11 mouse cellular contexts compared by ENCODE assay signal in the genomic region with DNA sequence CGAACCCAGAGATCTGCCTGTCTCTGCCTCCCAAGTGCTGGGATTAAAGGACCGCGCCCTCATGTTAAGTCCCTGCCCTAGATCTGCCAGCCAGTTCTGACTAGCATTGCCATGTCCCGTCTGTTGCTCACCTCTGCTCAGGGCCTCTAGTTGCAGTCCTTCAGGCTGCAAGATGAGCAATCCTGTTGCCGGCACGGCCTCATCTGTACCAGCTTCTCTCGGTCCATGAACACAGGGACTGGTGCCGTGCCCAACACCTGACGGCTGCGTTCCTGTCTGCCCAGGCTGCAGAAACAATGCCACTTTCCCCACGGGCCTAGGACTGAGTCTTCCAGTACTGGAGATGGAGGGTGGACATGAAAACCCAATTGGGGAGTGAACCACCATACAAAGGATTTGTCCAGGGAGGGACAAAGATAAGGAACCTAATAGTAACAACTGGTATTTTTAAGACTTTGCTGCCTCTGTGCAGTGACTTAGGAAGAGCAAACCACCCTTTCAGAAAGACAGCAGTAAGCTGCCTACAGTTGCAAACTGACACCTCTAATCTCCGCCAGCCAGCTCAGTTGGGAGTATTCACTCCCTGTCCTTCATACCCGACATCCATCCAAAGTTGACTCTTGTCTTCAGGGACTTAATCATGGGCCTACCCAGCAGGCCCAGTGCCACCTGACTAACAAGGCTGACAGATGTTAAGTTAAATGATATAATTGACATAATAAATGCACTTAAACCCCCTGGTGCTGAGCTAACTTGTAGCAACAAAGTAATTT. TPM values are rescaled to one million over a fixed set of nuclear protein-coding genes. Genes with fewer than 3 reads are reported as not detected.
A peak's percentile ranks its signal among the peaks of the same experiment; 100 is the strongest.
DNase-seq lines count a peak whose midpoint lies in the region; ATAC-seq and TF ChIP-seq lines count a peak whose summit lies in the region.
"Had no signal": no experiment of that assay in that cellular context is flagged by ENCODE, and none has a peak within 500 bp of the region (broad histone marks: within the 10 kb centered on the region; RNA-seq: fewer than 3 reads in every experiment).

No protein-coding gene starts in this region.

- ATAC-seq in hindbrain, embryonic 13.5 days (ENCODE audit: low FRiP score): no peak

- no peaks in the 10 kb centered on the region for H3K27me3 ChIP-seq in hindbrain, embryonic 10.5 days (ENCODE audit: insufficient read depth, poor library complexity, severe bottlenecking)
- no peaks in the 10 kb centered on the region for H3K27me3 ChIP-seq in hindbrain, embryonic 13.5 days
- H3K27me3 ChIP-seq in testis, adult 2 months (ENCODE audit: control insufficient read depth, insufficient read depth, low read length): no peaks in the 10 kb centered on the region

- no peak for TF ChIP-seq POLR2A in testis, adult 2 months (IDR thresholded peaks at IDR 0.05; ENCODE audit: control insufficient read depth, low read depth, low read length)

- H3K9me3 ChIP-seq in hindbrain, embryonic 10.5 days: no peaks in the 10 kb centered on the region
- no peaks in the 10 kb centered on the region for H3K9me3 ChIP-seq in hindbrain, embryonic 13.5 days

- 89% methylated on average over 13 of the region's 13 CpGs for WGBS in hindbrain, embryonic 10.5 days
- WGBS in hindbrain, embryonic 13.5 days: 90% methylated on average over 13 of the region's 13 CpGs

- H3K9ac ChIP-seq in hindbrain, embryonic 13.5 days: no peak overlapping the region

- peak overlapping the region; percentile 89; the same call in 1 of the 2 replicates for H3K4me3 ChIP-seq in hindbrain, embryonic 10.5 days
- no peak overlapping the region for H3K4me3 ChIP-seq in hindbrain, embryonic 13.5 days
- peak overlapping the region; percentile 35 for H3K4me3 ChIP-seq in testis, adult 2 months (ENCODE audit: control insufficient read depth, low read depth, low read length)

- peaks cover 55% of the 10 kb centered on the region for H3K4me1 ChIP-seq in hindbrain, embryonic 10.5 days (replicated peaks)
- peaks cover 50% of the 10 kb centered on the region for H3K4me1 ChIP-seq in hindbrain, embryonic 13.5 days (replicated peaks)
- peaks cover 38% of the 10 kb centered on the region for H3K4me1 ChIP-seq in testis, adult 2 months (ENCODE audit: control insufficient read depth, insufficient read depth, low read length)

- H3K4me2 ChIP-seq in hindbrain, embryonic 13.5 days: no peak overlapping the region

- no peak for TF ChIP-seq CTCF in testis, adult 2 months (IDR thresholded peaks at IDR 0.05; ENCODE audit: control insufficient read depth, insufficient read depth, insufficient replicate concordance, low read depth, low read length)

- H3K27ac ChIP-seq in hindbrain, embryonic 10.5 days: no peak overlapping the region; the same call in 1 of the 2 replicates
- no peak overlapping the region for H3K27ac ChIP-seq in hindbrain, embryonic 13.5 days
- peak overlapping the region; percentile 29 for H3K27ac ChIP-seq in testis, adult 2 months (ENCODE audit: control insufficient read depth, insufficient read depth, low read depth, low read length)

- peaks cover 33% of the 10 kb centered on the region for H3K36me3 ChIP-seq in hindbrain, embryonic 10.5 days
- H3K36me3 ChIP-seq in hindbrain, embryonic 13.5 days: peaks cover 21% of the 10 kb centered on the region
- no peaks in the 10 kb centered on the region for H3K36me3 ChIP-seq in testis, adult 2 months (ENCODE audit: control insufficient read depth, insufficient read depth, low read length)

- DNase-seq in adrenal gland, adult (ENCODE audit: inconsistent age in 2 of 2, low spot score in 1 of 2): peak; percentile 38 to 76
- DNase-seq in adrenal gland, postnatal 4 days (ENCODE audit: low spot score in 2 of 2): no peak
- no peak for DNase-seq in hindbrain, embryonic 10.5 days (ENCODE audit: low spot score)
- DNase-seq in testis, postnatal 10 days (ENCODE audit: low spot score): no peak
- no peak for DNase-seq in frontal cortex, postnatal 36 days (ENCODE audit: low spot score in 2 of 2)
- no peak for DNase-seq in thymus, postnatal 0 days (ENCODE audit: low spot score)
- DNase-seq: lung, postnatal 14 days had no signal

RNA-seq across cellular contexts. Expression of gene Gm49661, which starts 1.5 kb away (rescaled TPM):
- total RNA-seq in adrenal gland, postnatal 4 days (2021): not detected
- not detected in 2 replicates for polyA plus RNA-seq in hindbrain, embryonic 10.5 days (2016; fragmentation: Nextera tagmentation; extraction: Ambion mirVana)
- polyA plus RNA-seq in hindbrain, embryonic 13.5 days (2015; fragmentation: Nextera tagmentation; extraction: Ambion mirVana): not detected in 2 replicates
- 477 and 542 TPM in 2 replicates for polyA plus RNA-seq in testis, adult 2 months (2012; rRNA removed)
- not detected in 2 replicates for polyA plus RNA-seq in thymus, postnatal 0 days (2015; fragmentation: Nextera tagmentation; extraction: Ambion mirVana)
- total RNA-seq: layer of hippocampus, postnatal 10 days; neutrophil, adult 5-6 weeks had no signal

RNA-seq across cellular contexts. Expression of gene Prdx2, which starts 1.7 kb away (rescaled TPM):
- 100 to 1,000 TPM; 617 to 655 TPM for total RNA-seq in adrenal gland, postnatal 4 days (2021)
- 1,241 and 1,456 TPM in 2 replicates for polyA plus RNA-seq in hindbrain, embryonic 10.5 days (2016; fragmentation: Nextera tagmentation; extraction: Ambion mirVana)
- polyA plus RNA-seq in hindbrain, embryonic 13.5 days (2015; fragmentation: Nextera tagmentation; extraction: Ambion mirVana): 1,362 and 1,388 TPM in 2 replicates
- polyA plus RNA-seq in testis, adult 2 months (2012; rRNA removed): 59.6 and 68.5 TPM in 2 replicates
- polyA plus RNA-seq in thymus, postnatal 0 days (2015; fragmentation: Nextera tagmentation; extraction: Ambion mirVana): 450 and 476 TPM in 2 replicates

RNA-seq across cellular contexts. Expression of gene Rnaseh2a, which starts 1.8 kb away (rescaled TPM):
- 100 to 1,000 TPM; 122 to 138 TPM for total RNA-seq in adrenal gland, postnatal 4 days (2021)
- polyA plus RNA-seq in hindbrain, embryonic 10.5 days (2016; fragmentation: Nextera tagmentation; extraction: Ambion mirVana): 137 and 146 TPM in 2 replicates
- 61.4 and 62.1 TPM in 2 replicates for polyA plus RNA-seq in hindbrain, embryonic 13.5 days (2015; fragmentation: Nextera tagmentation; extraction: Ambion mirVana)
- polyA plus RNA-seq in testis, adult 2 months (2012; rRNA removed): 1,424 and 1,585 TPM in 2 replicates
- polyA plus RNA-seq in thymus, postnatal 0 days (2015; fragmentation: Nextera tagmentation; extraction: Ambion mirVana): 150 TPM in 2 replicates

RNA-seq across cellular contexts. Expression of gene Junb, which starts 10.8 kb away (rescaled TPM):
- total RNA-seq in adrenal gland, postnatal 4 days (2021): 10 to 100 TPM; 26.1 to 28.9 TPM
- polyA plus RNA-seq in hindbrain, embryonic 10.5 days (2016; fragmentation: Nextera tagmentation; extraction: Ambion mirVana): 6.5 and 8.7 TPM in 2 replicates
- polyA plus RNA-seq in hindbrain, embryonic 13.5 days (2015; fragmentation: Nextera tagmentation; extraction: Ambion mirVana): 5.2 and 5.9 TPM in 2 replicates
- 5.7 and 9.3 TPM in 2 replicates for polyA plus RNA-seq in testis, adult 2 months (2012; rRNA removed)
- polyA plus RNA-seq in thymus, postnatal 0 days (2015; fragmentation: Nextera tagmentation; extraction: Ambion mirVana): 71.2 and 71.6 TPM in 2 replicates

RNA-seq across cellular contexts. Expression of gene Rtbdn, which starts 20.9 kb away (rescaled TPM):
- total RNA-seq in adrenal gland, postnatal 4 days (2021): under 1 TPM; 0.23 to 0.31 TPM
- polyA plus RNA-seq in hindbrain, embryonic 10.5 days (2016; fragmentation: Nextera tagmentation; extraction: Ambion mirVana): 0.55 and 0.88 TPM in 2 replicates
- 1.8 and 2.4 TPM in 2 replicates for polyA plus RNA-seq in hindbrain, embryonic 13.5 days (2015; fragmentation: Nextera tagmentation; extraction: Ambion mirVana)
- polyA plus RNA-seq in testis, adult 2 months (2012; rRNA removed): 0.30 and 0.32 TPM in 2 replicates
- 0.10 and 0.23 TPM in 2 replicates for polyA plus RNA-seq in thymus, postnatal 0 days (2015; fragmentation: Nextera tagmentation; extraction: Ambion mirVana)
- total RNA-seq: neutrophil, adult 5-6 weeks had no signal

Comparison
In these comparisons a context has a peak if more than half of its experiments do, and no peak if none do; other contexts are left out.
1. DNase-seq: peak in adrenal gland, adult (2 of 2); none in adrenal gland, postnatal 4 days (0 of 2), hindbrain, embryonic 10.5 days (single experiment), testis, postnatal 10 days (single experiment), frontal cortex, postnatal 36 days (0 of 2) and thymus, postnatal 0 days (single experiment).
2. RNA of gene Gm49661, which starts 1.5 kb away (polyA plus RNA-seq): 477 to 542 TPM in testis, adult 2 months; not detected in hindbrain, embryonic 10.5 days, not detected in hindbrain, embryonic 13.5 days and not detected in thymus, postnatal 0 days; every median in the first group is over 100 times any median in the second.